Mouse (Mus musculus) lung, postnatal 4 days (tissue): ENCODE data around the gene Amigo3.
A peak's percentile ranks its signal among the peaks of the same experiment; 100 is the strongest.

Source experiments
- DNase-seq, 2 experiments: peaks; one replicate each; pipeline ENCODE4 v3.0.0; 2021

Gene Amigo3

GRCm38 (mm10) chr9:108090611-108091120 lies 37.7 kb downstream of the Amigo3 start:
- DNase-seq: no peak

GRCm38 (mm10) chr9:108093586-108093985 lies 40.6 kb downstream of the Amigo3 start:
- DNase-seq: no peak

- peak; percentile 97 for DNase-seq
Observed at GRCm38 (mm10) chr9:108094184-108094941, 41.4 kb downstream of the Amigo3 start, which contains the start of gene Apeh. TSS of gene Apeh (minus strand) at chr9:108094606.

DNA sequence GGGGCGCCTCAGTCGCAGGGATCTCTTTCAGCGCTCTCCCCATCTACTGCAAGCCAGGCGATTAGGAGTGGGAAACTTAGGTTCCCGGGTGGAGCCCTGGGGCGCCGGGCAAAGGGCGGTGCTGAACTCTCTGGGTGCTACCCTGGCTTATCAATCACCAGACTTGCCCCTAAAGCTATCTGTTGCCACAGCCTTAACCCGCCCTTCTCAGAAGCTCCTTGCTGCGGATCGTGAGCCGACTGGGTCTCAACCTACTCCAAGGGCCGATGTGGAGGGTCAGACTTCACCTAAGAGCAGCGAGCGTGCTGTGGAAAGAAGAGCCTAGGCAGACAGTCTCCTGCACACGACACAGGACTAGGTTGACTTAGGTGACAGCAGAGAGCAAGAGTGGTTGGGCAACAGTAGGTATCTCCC lies 42.0 kb downstream of the Amigo3 start:
- DNase-seq: no peak

GRCm38 (mm10) chr9:108095518-108095917 lies 42.6 kb downstream of the Amigo3 start:
- peak in 1 of 2 experiments; percentile 74 for DNase-seq

- DNase-seq: no peak
Observed at GRCm38 (mm10) chr9:108095949-108096712, 43.2 kb downstream of the Amigo3 start.

DNA sequence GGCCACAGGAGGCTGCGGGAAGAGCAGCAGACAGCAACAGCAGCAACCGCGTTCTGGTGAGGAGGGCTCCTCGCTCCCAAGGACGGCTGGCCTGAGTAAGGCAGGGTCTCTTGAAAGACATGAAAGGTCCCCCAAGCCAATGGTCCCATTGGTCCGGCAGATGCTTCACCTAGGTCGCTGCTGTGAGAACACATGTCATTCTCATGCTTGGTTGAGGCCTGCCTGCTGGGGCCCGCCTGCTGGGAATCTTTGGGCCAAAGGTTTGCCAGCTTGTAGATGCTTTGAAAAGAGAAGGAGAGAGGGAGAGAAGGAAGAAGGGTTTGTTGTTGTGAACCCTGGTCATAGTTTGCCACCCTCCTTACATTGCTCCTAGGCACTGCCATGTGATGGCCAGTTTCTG lies 46.7 kb downstream of the Amigo3 start:
- no peak for DNase-seq

DNA sequence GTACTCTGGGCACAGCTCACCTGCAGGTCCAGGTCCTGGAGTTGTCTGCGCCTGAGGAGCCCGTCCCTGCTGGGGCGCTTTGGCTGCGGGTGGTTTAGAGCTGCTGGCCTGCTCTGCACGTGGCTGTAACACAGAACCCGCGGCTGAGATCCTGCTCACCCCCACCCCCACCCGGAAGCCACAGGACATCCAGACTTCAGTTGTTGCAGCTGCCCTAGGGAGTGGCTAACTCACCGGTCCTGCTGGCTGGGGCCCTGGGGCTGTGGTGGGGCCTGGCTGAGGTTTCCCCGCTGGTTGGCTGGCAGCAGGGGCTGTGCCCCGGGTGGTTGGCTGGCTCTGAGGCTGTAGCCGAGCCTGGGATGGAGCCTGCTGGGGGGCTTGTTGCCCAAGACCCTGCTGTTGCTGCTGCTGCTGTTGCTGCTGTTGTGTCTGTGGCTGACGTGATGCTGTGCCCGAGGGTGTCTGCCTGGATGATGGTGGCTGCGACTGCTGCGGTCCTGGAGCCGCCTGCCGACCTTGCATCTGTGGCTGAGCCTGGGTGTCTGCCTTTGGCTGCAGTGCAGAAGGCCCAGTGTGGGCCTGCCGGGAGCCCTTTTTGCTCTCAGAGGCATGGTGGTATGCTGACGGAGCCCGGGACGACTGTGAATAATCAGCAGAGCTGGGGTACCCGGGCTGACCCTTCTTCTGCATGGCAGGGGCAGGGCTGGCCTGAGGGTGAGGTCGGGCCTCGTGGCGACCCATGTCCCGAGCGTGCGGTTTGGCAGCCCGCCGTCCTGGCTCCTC lies 52.0 kb downstream of the Amigo3 start:
- DNase-seq: no peak
